Mouse (Mus musculus) spleen, postnatal 14 days (tissue): ENCODE results near the gene Slc15a4.
A peak's percentile ranks its signal among the peaks of the same experiment; 100 is the strongest.

Source experiments
- DNase-seq, 2 experiments: peaks; one replicate each; pipeline ENCODE4 v3.0.0; 2021 to 2022; ENCODE audit warnings: low spot score in 2 of 2

Slc15a4 gene

GRCm38 (mm10) chr5:127632167-127633145 is at the start of gene Slc15a4, which contains the start of gene Glt1d1:
Slc15a4 (minus strand) TSS chr5:127632897.
Glt1d1 (plus strand) TSS chr5:127632262.
- DNase-seq: no peak

DNA sequence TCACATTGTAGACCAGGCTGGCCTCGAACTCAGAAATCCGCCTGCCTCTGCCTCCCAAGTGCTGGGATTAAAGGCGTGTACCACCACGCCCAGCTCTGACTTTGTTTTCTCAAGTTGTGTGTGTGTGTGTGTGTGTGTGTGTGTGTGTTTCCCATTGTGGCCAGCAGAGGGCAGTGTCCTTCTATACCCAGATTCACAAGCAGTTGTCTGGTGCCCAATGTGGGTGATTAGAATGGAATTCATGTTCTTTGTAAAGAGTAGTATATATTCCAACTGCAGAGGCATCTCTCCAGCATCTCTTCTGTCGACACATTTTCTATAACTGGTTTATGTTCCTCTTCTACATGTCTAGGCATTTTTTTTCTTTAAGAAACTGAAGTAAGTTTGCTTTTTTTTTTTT is 45.8 kb upstream of the Slc15a4 start:
- DNase-seq: no peak

DNA sequence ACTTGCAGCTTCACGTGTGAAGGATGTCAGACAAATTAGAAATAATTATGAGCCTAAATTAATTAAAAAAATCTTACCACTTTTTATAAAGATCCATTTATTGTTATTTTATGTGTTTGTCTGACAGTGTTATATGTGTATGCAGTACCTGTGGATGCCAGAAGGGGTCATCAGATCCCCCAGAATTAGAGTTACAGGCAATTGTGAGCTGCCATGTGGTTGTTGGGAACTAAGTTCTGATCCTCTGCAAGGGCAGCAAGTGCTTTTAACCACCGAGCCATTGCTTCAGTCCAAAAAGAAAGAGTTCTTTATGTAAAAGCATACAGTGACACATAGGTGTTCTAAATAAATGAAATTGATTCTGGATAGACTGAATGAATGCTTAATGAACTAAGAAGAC is 44.9 kb upstream of the Slc15a4 start:
- DNase-seq: no peak

DNA sequence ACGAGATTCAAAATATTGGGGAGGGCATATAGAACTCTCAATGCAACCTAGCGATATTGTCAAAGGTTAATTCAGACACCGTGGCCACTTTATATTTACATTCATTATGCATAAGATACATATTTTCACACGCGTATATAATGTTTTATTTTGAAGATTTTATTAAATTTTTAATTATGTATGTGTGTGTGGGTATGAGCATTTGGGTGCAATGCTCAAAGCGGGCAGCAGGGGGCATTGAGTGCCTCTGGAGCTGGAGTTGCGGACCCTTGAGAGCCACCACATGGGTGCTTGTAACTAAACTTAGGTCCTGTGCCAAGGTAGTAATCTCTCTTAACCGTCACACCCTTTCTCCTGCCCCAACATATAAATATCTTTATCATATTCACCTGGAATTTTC is 41.2 kb upstream of the Slc15a4 start:
- DNase-seq: no peak

GRCm38 (mm10) chr5:127660979-127661378 is 28.3 kb upstream of the Slc15a4 start:
- DNase-seq: no peak

- DNase-seq: no peak
Measured at GRCm38 (mm10) chr5:127660267-127660666, 27.6 kb upstream of the Slc15a4 start.

- DNase-seq: no peak
Measured at GRCm38 (mm10) chr5:127659312-127659711, 26.6 kb upstream of the Slc15a4 start.

GRCm38 (mm10) chr5:127658257-127658656 is 25.6 kb upstream of the Slc15a4 start:
- DNase-seq: no peak

DNA sequence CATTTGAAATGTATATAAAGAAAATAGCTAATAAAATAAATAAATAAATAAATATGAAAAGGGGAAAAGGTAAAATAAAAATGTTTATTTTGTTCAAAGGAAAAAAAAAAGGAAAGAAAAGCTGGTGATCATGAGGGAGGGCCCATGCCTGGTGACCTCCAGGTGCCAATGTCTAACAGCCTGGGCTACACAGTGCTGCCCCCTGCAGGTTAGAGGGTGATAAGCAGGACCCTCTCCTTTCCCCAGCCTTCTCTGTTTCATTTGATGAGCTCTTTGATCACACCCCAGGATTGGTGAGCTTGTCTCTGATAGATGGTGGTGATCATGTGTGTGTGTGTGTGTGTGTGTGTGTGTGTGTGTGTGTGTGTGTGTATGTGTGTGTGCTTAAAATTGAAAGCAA is 16.4 kb upstream of the Slc15a4 start:
- peak in 1 of 2 experiments; percentile 24 for DNase-seq

DNA sequence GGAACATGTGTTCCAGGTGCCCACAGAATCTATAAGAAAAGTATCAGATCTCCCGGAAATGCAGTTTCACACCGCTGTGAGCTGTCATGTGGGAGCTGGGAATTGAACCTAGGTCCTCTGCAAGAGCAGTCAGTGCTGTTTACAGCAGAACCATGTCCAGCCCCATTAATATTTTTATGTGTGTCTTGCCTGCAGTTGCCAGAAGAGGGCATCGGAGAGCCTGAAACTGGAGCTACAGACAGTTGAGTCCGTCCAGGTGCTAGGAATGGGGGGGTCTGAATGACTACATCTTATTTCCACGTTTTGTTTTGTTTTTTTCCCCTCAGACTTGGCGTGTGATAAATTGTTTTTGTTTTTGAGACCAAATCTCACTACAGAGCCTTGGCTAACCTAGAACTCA is 15.3 kb upstream of the Slc15a4 start:
- peak in 1 of 2 experiments; percentile 25 for DNase-seq

DNA sequence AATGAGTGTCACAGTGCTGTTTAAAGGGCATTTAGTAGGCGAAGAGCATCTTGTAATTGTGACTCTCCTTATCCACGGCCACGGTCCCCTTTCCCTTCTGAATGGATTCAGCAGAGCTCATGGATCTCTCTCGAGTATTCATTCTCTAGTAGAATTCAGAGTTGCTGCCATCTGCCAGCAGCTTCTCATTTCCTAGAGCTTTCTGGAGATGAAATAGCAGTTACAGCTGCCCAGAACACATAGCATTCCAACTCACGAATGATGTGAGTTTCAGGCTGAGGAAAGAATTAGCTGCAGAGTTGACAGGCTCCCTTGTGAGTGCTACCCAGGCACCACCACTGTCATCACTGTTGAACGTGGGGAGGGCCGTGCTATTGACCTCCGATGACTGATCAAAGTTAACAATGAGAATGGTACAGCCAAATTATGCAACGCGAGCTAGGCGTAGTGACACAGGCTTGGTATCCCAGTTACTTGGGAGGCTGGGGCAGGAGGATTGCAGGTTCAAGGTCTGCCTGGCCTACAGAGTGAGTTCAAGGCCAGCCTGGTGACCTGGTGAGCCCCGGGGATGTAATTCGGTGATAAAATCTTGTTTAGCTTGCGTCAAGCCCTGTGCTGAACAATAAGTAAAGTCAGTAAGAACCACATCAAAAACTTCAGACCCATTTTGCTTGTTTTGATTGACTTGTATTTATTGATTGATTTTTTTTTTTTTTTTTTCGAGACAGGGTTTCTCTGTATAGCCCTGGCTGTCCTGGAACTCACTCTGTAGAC is 8.7 kb upstream of the Slc15a4 start:
- no peak for DNase-seq

- no peak for DNase-seq
Measured at GRCm38 (mm10) chr5:127640359-127640758, 7.7 kb upstream of the Slc15a4 start.

DNA sequence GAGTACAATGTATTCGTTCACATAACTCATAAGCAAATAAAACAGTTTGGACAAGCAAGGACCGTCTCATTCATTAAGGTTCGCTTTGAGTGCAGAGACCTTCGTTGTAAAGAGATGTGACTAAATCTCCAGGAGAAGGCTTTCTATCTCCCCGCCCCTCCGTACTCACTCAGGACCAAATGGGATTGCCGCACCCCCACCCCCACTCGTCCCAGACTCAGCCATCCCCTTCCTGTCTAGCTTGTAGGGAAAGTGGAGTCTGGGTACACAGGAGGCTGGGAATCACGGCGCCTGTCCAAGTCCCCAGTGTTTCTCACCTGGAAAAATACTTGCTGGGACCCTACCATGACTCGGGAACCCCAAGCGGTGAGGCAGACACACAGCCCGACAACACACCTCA is 6.9 kb upstream of the Slc15a4 start:
- no peak for DNase-seq

DNA sequence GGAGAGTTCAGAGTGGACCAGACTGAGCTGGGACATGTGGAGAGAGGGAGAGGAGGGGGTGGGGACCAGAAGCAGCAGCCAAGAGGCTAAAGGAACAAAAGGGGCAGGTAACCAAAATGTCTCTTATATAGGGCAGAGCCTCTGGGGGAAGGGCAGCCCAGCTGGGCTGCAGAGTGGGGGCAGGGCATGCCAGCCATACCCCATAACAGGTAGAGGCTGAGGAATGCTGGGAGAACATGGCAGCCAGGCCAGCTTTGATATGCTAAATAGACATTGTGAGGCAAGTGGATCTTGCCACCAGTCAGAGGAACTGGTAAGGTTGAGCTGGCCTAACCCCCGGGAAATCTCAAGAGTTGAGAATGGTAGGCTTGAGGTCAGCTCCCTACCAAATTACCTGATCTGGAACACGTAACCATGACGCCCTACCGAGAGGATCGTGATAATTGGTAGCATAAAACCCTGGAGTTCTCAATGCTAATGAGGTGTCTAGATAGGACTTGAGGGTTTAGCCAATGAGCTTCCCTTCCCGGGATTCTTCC is 6.4 kb upstream of the Slc15a4 start:
- no peak for DNase-seq

- no peak for DNase-seq
Measured at GRCm38 (mm10) chr5:127638177-127638576, 5.5 kb upstream of the Slc15a4 start.

GRCm38 (mm10) chr5:127637622-127638021 is 4.9 kb upstream of the Slc15a4 start:
- no peak for DNase-seq

DNA sequence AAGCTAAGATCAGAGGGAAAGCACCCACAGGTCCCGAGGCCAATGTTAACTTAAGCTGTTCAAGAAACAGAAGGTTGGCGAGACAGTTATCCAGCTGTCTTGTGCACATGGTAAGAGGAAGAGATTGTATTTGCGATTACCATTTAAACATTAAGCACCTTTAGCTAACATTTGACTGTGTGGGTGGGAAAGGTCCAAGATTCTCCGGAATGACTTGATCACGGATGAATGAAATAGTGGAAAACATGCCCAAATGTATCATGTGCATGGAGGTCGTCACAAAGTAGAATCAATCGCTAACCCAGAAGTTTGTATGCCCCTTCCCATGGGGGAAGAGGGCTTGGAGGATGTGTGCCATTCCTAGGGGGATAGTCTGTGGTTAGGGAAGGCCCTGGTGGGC is 969 bp upstream of the Slc15a4 start:
- DNase-seq: no peak

- DNase-seq: no peak
Measured at GRCm38 (mm10) chr5:127633188-127633587, 491 bp upstream of the Slc15a4 start.

- DNase-seq: no peak
Measured at GRCm38 (mm10) chr5:127631671-127632070, 1.0 kb downstream of the Slc15a4 start.

DNA sequence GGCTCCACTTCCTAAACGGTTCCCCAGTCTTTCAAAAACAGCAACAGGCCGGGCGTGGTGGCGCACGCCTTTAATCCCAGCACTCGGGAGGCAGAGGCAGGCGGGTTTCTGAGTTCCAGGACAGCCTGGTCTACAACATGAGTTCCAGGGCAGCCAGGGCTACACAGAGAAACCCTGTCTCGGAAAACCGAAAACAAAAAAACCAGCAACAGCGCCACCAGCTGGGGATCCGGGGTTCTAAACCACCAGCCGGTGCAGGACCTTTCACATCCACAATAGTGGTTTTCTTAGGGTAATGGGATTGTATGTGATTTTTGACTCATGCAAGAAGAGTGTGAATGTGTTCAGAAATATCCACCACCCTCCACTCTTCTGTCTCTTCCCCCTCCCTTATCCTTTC is 5.5 kb downstream of the Slc15a4 start:
- no peak for DNase-seq

DNA sequence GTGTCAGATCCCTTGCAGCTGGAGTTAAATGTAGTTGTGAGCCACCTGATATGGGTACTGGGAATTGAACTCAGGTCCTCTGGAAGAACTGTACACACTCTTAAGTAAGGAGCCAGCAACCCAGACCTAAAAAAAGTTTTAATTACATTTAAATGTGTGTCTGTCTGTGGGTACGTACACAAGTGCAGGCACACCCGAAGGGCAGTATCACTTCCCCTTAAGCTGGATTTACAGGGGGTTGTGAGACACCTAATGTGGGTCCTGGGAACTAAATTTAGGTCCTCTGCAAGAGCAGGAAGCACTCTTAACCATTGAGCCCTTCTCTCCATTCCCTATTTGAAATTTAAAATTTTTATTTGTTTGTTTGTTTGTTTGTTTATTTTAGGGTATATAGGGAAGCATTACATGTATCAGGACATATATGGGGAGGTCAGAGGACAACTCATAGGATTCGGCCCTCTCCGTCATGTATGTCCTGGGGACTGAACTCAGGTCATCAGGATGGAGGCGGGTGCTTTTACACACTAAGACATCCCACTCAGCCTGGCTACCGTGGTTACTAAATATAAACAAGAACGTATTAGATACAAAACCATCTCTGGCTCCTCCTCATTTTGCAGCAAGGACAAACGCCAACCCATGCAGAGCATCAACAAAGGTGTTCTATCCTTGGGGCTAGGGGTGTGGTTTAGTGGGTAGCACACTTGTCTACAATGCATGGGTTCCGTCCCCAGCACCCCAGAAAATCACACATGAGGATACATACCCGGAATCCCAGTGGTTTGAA is 8.1 kb downstream of the Slc15a4 start:
- DNase-seq: no peak

- DNase-seq: peak; percentile 24 to 43
Measured at GRCm38 (mm10) chr5:127621108-127621507, 11.6 kb downstream of the Slc15a4 start.
